Mouse (Mus musculus) cerebellum, adult (tissue): ENCODE results near the gene Ube2m.

Experiments used
- ATAC-seq: cut with Nextera tagmentation; 2 replicates; pipeline ENCODE4 v1.9.2; 2017; ENCODE audit warnings: mild to moderate bottlenecking, moderate library complexity, mixed read lengths; ENCODE audit not compliant: insufficient number of reproducible peaks, low FRiP score, low TSS enrichment

The Ube2m gene

DNA sequence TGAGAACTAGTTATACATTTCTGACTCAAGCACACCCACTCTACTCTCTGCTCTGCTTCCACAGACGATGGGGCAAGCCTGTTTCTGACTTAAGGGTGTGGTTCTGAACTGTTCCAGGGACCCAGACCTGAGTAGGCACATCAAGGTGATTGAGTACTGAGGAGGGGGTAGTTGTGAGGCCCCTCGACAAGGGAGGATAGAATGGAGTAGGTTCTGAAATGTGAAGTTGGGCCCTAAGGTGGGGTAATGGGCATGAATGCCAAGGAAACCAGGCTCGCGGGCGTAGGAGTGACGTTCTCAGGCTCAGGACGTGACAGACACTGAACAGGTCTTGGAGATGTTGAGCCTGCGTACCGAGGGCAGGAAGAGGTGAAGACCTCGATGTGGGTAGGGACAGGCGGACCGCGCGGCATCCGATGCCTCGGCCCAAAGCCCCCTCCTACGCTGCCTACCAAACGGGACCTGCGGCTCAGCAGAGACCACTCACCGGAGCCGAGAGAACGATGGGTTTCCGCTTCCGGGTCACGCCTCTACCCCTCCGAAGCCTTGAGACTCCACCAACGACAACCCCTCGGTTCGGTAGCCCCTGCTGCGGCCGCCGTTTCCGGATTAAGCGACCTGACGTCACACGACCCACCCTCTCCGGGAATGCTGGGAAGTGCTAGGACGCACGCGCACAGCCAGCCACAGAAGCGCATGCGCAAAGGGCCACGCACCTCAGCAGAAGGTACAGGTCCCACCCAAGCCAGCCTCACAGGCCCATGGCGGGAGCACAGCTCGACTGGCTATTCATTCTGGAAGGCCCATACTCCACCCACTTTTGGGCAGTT lies 3.7 kb downstream of the Ube2m start, which contains the start of gene Chmp2a:
Gene Chmp2a (minus strand): TSS at position 660 of the 830 bp plus-strand sequence.
- ATAC-seq, result peak; percentile 65

DNA sequence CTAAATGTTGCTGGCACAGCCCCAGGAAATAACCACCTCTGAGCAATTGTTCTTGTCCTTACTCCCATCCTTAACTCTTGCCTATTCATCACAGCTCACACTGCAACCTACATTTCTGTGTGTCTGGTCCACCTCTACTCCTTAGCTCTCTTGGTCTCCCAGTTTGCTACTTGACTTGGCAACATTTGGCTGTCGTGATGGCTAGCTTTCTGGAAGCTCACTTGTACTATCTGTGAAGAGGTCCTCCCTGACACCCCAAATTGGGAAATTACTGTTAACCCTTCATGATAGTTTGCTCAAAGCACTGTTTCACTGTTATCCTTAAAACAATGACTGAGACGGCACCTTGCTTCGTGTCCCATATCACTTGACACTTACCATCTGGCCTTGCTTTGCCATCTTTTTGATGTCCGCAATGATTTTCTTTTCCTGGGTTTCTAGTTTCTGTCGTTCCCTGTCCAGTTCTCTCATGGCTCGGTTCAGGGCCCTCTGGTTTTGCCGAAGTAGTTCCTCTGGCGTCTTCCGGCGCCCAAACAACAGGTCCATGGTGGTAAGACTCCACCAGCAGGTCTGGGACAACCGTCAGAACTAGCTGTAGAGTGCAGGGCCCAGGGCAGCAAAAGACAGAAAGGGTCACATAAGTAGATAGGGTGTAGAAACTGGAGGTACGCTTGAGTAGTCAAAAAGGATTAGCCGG lies 4.5 kb downstream of the Ube2m start:
- ATAC-seq, result no peak

DNA sequence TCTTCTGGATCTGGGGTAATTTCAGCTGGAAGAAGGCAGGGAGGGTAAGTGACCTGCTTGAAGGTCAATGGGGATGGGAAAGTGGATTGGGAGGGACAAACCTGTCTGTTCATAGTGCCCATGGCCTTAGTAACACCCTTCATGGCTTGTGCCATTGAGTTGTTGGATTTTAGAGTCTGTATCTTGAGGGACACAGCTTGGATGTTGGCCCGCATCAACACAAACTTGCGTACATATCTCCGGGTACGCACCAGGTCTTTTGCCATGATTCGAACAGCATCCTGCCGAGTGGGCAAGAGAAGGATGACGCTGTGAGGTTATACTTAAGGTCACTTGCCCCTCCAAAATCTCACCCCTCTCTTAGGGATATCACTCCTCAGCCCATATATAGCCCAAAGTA lies 5.5 kb downstream of the Ube2m start:
- no peak for ATAC-seq

DNA sequence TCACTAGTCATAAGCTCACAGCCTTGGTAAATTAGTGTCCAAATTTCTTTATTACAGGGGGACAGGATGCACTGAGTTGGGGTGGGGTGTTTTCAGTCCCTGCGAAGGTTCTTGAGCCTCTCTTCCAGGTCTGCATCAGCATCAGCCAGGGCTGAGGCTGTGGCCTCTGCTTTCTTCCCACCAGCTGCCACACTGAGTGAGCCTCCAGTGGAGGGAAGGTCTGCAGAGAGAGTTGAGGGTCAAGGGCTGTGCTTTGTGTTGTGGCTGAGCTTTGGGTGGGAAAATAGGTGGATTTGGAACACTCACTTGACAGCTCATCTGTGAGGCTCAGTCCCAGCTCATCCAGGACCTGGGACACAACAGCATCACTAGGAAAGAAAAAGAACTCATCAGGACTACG lies 6.1 kb downstream of the Ube2m start:
- ATAC-seq, result no peak

DNA sequence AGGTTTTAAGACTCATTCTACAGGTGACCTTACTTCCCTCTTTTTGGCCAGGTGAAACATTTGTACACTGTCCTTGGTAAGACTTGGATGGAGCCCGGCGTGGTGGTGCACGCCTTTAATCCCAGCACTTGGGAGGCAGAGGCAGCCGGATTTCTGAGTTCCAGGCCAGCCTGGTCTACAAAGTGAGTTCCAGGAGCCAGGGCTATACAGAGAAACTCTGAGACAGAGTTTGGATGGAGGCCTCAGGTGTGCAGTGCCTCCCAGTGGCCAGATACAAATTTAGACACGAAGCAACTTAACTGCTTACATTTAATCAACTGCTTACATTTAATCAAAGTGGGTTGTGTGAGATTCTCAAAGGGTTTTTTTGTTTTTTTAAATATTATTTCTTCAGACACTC lies 7.0 kb downstream of the Ube2m start:
- no peak for ATAC-seq

DNA sequence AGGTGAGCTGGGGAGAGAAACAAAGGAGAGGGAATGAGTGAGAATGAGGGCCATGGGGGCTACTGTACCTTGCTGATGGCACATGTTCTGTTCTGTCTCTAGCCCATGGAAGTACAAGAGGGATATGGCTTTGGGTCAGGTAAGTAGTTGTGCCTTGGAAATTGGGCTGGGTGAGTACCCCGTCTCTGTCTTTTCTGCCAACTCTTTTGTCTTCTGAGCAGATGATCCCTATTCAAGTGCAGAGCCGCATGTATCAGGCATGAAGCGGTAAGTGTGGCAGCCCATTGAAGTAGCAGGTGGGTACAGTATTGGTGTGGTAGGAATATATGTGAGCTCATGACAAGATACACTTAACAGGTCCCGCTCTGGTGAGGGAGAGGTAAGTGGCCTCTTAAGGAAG lies 9.1 kb downstream of the Ube2m start:
- no peak for ATAC-seq

DNA sequence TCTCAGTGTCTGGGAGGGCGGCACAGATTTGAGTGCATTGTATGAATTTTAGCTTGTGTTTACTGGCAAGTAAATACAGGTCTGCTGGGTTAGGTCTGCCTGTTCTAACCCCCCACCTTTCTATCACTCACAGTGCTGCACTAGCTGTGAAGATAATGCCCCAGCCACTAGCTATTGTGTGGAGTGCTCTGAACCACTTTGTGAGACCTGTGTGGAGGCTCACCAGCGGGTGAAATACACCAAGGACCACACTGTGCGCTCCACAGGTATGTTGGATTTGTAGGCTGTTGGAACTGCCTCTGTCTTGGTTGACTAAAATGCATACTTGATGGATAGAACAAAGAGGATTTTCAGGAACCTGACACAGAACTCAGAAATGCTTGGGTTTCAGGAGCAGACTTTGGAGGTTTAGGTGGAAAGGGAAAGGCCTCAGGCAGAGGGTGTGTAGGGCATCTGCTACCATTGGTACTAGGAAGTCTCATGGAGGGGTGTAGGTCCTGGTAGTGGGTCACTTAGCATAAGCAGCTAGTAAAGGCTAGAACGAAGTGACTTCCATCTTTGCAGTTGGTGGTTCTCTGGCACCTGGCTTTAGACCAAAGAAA lies 12.5 kb downstream of the Ube2m start:
- no peak for ATAC-seq

DNA sequence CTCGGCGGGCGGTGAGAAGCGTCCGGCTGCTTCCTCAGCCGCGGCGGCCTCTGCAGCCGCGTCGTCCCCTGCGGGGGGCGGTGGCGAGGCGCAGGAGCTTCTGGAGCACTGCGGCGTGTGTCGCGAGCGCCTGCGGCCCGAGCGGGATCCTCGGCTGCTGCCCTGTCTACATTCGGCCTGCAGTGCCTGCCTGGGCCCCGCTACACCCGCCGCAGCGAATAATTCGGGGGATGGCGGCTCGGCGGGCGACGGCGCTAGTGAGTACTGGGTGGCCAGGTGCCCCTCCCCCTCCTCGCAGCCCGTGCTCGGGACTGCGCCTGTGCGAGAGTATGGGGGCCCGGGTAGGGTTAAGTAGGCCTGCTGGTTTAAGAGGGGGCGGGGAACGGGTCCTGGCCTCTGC lies 13.3 kb downstream of the Ube2m start:
- peak; percentile 28 for ATAC-seq

DNA sequence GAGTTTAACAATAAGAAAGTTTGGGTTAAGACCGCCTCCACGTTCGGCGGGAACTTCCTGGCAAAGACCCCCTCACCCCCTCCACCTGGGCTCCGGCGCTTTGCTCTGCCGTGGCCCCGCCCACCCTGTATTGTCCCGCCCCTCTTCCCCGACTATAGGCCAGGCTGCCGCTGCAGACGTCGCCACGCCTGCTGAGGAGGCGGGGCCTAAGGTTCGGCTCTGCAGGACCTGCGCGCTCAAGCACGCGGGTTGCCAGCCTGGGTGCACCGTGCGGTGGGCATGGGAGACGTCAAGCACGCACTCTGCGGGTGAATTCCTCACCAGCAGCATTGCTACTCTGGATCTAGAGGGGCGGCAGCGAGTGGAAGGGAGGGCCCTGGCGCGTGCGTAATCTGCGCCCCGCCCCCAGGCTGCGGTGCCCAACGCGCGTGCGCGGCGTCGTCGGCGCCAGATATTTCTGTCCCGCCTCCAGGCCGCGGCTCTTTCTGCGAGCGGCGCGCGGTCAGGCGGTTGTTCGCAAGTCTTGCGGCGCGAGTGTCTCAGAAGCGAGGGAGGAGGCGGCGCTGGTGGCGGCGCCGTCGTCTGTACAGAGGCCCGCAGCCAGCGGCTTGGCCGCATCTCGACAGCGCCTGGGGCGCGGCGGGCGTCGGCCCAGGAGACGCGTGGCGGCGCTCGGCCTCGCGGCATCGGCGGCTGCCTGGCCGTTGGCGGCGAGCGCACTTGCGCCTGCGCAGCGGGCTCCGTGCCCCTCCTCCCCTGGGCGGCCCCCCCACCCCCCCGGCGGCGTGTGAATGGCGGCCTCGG lies 13.9 kb downstream of the Ube2m start:
- ATAC-seq, result peak; percentile 85

DNA sequence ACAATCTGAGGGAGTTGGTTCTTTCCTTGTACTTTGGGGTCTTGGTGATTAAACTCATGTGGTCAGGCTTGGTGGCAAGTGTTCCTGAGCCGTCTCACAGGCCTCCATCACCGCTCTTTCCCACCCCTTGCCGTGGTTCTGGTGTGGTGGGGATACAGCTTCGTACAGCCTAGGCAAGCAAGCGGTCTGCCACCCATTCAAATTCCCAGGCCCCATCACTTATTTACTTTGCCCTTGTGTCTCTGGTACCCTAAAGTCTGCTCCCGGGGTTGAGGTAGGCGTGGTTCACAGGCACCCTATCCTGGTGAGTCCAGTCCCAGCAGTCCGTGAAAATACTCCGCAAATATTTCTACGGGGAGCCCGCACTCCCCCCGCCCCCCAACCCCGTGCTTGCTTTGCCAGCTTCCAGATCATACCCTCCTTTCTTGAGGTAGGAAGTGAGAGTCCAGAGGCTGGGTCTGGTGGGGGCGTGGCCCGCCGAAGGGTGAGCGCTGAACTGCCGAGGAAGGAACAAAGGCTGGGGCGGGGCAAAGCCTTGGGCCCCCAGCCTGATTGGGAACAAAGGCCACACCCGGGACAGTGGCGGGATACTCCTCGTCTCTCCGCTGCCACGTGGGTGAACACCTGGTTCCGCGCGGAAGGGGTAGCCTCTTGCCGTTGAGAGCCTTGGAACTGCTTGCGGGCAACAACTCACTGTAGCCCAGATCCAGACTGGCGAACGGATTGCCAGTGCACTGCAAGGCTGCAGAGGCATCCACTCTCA lies 15.1 kb downstream of the Ube2m start:
- ATAC-seq, result 0 out of 2 replicates have a peak, but pooled peaks have one; percentile 4

DNA sequence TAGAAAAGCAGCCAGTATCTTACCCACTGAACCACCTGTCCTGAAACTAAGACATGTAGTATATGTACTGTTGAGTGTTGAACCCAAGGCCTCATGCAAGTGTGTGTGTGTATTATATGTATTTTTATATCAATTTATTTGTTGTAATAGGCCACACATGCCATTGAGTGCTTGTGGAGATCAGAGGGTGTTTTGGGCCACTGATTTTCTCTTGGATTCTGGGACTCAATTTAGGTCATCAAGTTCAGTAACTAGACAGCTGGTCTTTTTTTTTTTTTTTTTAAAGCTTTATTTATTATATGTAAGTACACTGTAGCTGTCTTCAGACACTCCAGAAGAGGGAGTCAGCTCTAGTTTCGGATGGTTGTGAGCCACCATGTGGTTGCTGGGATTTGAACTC lies 22.9 kb downstream of the Ube2m start:
- no peak for ATAC-seq

DNA sequence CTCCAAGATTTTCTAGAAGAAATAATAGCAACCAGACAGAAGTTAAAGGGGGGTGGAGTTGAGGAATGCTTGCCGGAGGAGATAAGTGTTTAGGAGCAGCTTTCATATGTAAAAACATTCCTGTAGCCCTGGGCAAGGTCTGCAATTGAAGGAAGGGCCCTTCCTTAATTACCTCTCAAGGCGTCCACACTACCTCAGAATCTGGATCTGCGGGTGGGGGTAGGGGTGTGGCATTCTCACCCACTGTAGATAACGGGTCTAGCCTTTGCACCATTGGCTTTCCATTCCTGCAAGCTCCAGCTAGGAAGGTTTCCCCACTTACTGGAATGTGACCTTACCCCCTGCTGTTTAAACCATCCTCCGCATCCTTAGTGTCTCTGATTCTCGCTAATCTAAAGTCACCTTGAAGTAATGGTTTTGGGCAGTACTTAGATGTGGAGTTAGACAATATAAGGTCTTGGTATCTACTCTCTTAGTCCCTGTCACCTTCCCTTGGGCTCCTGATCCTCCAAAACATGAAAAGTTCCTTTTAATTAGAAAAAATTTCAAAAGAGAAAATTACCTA lies 23.7 kb downstream of the Ube2m start:
- no peak for ATAC-seq

DNA sequence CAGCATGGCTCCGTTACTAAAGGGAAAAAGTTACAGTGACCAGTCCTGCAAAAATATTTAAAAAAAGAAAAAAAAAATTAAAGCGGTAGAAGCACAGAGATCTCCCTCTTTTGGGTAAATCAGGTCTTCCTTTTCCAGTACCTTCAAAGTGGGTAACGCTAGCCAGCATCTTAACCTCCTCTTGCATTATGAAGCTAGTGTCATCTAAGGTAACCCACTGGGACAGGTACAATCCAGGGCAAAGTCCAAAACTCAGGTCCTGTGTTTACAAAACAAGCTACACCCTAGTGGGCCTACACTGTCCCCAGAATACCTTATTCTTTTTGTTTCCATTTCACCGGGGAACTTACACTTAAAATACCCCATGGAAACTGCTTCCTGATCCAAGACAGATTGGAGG lies 24.4 kb downstream of the Ube2m start:
- no peak for ATAC-seq

DNA sequence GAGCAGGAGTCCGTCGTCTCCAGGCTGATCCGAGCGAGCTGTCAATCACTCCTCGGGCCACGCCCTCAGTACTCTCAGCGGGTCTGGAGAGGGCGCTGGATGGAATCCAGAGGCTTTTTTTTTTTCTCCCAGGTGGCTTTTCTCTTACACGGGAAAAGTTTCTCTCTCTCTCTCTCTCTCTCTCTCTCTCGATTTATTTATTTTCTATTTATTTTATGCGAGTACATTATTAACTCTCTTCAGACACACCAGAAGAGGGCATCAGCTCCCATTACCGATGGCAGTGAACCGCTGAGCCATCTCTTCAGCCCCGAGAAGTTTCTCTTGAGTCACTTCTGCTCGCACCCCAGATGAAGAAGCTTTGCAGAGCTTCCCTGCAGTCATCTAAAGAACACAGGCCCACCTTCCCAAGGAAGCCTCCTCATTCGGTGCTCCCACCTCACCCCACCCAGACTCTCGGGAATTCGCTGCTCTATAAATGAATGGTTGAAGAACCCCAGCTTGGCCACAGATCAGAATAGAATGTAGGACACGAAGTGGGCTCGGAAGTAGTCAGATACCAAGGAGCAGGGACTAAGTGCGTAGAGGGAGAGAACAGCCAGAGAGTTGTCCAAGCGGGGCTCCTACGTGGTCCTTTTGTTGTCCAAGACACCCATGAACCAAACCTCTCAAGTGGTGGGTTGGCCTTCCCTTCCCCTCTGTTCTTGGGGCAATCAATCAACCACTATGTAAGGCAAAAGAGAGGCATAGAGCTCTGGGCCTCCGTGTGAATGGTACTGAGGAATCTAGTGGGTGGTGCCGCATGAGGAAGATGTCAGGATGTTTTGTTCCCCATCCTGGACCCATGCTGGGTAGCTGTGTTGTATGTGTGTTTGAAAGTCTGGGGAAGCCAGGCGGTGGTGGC lies 27.8 kb downstream of the Ube2m start, which contains the start of gene Zbtb45:
Gene Zbtb45 (minus strand): TSS at position 30 of the 904 bp plus-strand sequence.
- ATAC-seq, result no peak

DNA sequence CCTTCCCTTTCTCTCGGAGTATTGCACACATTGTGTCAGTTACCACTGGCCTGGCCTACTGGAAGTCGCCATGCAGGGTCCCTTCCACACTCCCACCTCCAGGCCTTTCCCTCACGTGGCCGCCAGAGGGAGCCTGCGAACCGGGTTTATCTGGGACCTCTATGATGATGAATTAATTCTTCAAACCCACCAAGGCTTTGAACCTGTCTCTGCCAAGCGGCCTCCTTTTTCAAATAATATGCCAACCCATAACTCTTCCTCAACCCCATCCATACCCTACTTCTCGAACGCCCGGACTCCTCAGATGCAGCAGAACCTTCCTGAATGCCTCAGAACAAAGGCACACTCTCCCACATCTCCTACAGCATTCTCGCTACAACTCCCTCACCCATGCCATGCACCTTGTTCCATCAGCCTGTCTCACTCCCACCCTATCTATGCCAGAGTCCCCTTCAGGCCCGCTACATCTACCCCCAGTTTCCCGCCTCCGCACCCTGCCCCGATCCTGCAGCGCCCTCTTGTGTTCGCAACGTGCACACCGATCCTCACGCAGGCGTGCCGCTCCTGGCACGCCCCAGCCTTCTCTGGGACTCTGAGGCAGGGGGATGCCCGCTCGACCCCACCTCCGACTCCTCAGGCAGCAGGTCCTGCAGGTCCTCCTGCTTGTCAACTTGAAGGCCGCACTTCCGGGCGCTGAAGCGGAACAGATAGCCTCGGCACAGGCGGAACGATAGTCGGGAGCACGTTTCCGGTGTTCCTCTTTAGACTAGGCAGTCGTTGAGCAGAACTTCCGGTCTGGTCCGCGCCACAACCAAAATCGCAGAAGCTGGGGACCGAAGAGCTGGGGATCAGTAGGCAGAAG lies 28.7 kb downstream of the Ube2m start:
- peak; percentile 89 for ATAC-seq

DNA sequence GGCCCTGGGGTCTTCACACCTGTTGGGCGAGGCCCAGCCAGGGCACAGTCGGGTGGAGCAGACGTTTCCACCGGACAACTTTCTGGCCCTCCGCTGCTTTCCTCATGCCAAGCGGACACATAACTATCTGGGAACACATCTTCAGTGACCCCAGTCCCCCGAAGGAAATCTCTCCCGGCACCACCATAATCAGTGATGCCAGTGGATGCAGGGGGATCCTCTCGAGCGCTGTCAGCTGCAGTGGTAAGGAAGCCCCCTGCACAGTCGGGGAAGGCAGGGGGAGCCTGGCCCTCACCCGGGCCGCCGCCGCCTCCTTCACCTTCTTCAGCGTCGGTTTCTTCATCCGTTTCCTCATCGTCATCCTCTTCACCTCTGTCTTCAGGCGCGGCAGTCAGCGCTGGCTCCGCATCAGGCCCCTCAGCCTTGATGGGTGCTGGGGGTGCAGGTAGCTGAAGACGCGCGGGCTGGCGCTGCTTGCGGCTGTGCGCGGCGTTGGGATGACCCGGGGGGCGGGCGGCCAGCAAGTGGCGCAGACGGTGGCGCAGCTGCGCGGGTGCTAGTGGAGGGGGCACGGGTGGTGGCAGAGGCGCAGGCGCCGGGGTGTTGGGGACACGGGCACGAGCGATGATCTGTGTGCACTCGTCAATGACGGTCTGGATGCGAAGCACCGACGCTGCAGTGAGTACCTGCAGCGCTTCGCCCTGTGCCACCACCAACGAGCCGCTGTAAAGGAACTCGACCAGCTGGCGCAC lies 30.6 kb downstream of the Ube2m start:
- no peak for ATAC-seq

DNA sequence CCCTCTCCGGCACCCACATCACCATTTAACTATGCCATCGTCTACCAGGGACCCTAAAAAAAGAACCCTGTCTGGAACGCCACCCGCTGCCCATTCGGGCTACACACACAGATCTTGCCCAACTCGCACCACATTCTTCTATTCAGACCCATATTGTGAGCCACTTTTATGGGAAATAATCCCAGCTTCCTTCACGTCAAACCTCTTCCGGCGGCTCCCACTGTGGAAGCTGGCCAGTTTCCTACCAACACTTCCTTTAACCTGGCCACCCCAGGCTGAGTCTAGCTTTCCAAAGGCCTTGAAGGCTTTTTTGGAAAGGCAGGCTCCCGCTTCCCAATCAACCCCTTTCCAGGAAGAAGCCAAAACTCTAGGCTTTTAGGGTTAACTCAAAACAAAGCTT lies 31.5 kb downstream of the Ube2m start:
- no peak for ATAC-seq
